14 mouse cellular contexts compared by ENCODE assay signal in the genomic region with DNA sequence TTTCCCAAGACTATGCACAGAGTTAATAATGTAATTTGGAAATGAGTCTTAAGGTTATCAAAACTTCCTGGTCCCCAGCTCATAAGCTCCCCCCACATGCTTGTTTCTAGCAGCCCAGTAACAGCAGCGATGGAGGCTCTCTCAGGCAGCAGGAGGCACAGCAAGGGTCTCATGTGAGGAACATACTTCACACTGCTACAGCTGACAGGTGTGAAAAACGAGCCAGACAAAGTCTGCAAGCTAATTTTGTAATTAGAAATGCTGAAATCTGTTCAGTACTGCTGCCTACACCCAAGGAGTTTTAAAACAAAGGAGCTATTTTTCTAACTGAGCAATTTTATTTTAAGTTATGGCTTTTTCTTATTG. TPM values are rescaled to one million over a fixed set of nuclear protein-coding genes. Genes with fewer than 3 reads are reported as not detected.
DNase-seq lines count a peak whose midpoint lies in the region; ATAC-seq and TF ChIP-seq lines count a peak whose summit lies in the region.
"Had no signal": no experiment of that assay in that cellular context is flagged by ENCODE, and none has a peak within 500 bp of the region (broad histone marks: within the 10 kb centered on the region; RNA-seq: fewer than 3 reads in every experiment).

No protein-coding gene starts in this region.

- no peak overlapping the region for H3K27ac ChIP-seq in left cerebral cortex, adult 2 months
- H3K27ac ChIP-seq: liver, embryonic 15.5 days had no signal

- no peak overlapping the region for H3K4me3 ChIP-seq in left cerebral cortex, adult 2 months
- H3K4me3 ChIP-seq in lung, adult 2 months (replicated peaks; ENCODE audit: extremely low read depth, low read depth, low read length): no peak overlapping the region
- H3K4me3 ChIP-seq: liver, embryonic 15.5 days; myocyte had no signal

- TF ChIP-seq POLR2A in lung, adult 2 months (IDR thresholded peaks at IDR 0.05; ENCODE audit: borderline replicate concordance, extremely low read depth, low read depth, low read length): no peak

- H3K4me1 ChIP-seq in lung, adult 2 months (ENCODE audit: control insufficient read depth, insufficient read depth, low read length): no peaks in the 10 kb centered on the region

- no peak for ATAC-seq in frontal cortex, adult (ENCODE audit: low TSS enrichment)

- DNase-seq in frontal cortex, adult 2 months (ENCODE audit: extremely low spot score in 1 of 2, low spot score in 1 of 2): peak; percentile 25 to 38
- peak; percentile 32 to 33 for DNase-seq in left cerebral cortex, adult 9 months (ENCODE audit: low spot score in 2 of 2)
- no peak for DNase-seq in left cerebral cortex, adult 2 months (ENCODE audit: extremely low spot score in 1 of 2, low spot score in 2 of 2)
- DNase-seq in layer of hippocampus, adult 18-20 months (ENCODE audit: low spot score in 2 of 2): peak; percentile 14 to 34
- peak; percentile 66 for DNase-seq in thymus, postnatal 14 days
- DNase-seq in adrenal gland, postnatal 10 days: no peak
- no peak for DNase-seq in lung, adult 2 months
- DNase-seq: adrenal gland, postnatal 25 days; cerebellum, adult 2 months; kidney, adult 18-20 months; retina, postnatal 1 day had no signal

- intact Hi-C loops in left cerebral cortex, adult 2 months (cut with DNase I): loop anchor here (5.0 kb wide), 1 partner anchor 104 kb away; no protein-coding TSS in a partner anchor

- no peak for TF ChIP-seq CTCF in left cerebral cortex, adult 2 months (IDR thresholded peaks at IDR 0.05)
- no peak for TF ChIP-seq CTCF in lung, adult 2 months (IDR thresholded peaks at IDR 0.05; ENCODE audit: insufficient read depth, low read length)

- 53% methylated on average over 2 of the region's 2 CpGs for WGBS in lung, adult 2 months

RNA-seq across cellular contexts. Expression of a gene that starts 40.3 kb away (rescaled TPM):
- 7.2 and 7.8 TPM in 2 replicates for polyA plus RNA-seq in frontal cortex, adult 2 months (2012; rRNA removed)
- 1 to 10 TPM; 5.4 to 7.7 TPM for total RNA-seq in left cerebral cortex, adult 2 months (2021)
- 1 to 10 TPM; 4.8 to 5.5 TPM for total RNA-seq in layer of hippocampus, adult 18-20 months (2021)
- 10 to 100 TPM; 10.2 to 14.9 TPM for total RNA-seq in adrenal gland, postnatal 10 days (2021)
- 9.2 and 9.7 TPM in 2 replicates for polyA plus RNA-seq in lung, adult 2 months (2012; rRNA removed)

Comparison
In these comparisons a context has a peak if more than half of its experiments do, and no peak if none do; other contexts are left out.
1. DNase-seq: peak in frontal cortex, adult 2 months (2 of 2), left cerebral cortex, adult 9 months (2 of 2), layer of hippocampus, adult 18-20 months (2 of 2) and thymus, postnatal 14 days (single experiment); none in left cerebral cortex, adult 2 months (0 of 2), adrenal gland, postnatal 10 days (single experiment) and lung, adult 2 months (single experiment).